Mouse (Mus musculus) G1E (cell line): ENCODE measurements at regions not wholly inside any gene's neighbourhood (a gene's known extent, or its start where the extent isn't known, plus 50 kb on each side); places are given as distances from the start of the nearest gene placed in this dataset.

ENCODE experiments used
- CTCF ChIP-seq: IDR thresholded peaks from 2 replicates; pipeline ENCODE4 v1.5.1; 2012; ENCODE audit warnings: low read depth, low read length, inconsistent platforms, mixed read lengths
- GATA1 ChIP-seq: IDR thresholded peaks from 2 replicates; pipeline ENCODE4 v1.6.1; 2012; ENCODE audit warnings: borderline replicate concordance, low read length, inconsistent platforms, mixed read lengths

- TF ChIP-seq CTCF: no peak
- TF ChIP-seq GATA1: no peak
These were observed 450.6 kb downstream of the Vrk1 start for GRCm38 (mm10) chr12:106460650-106461049.
